Mouse (Mus musculus) left cerebral cortex, postnatal 25 days (tissue): ENCODE results near the gene Tmem270. TPM values are rescaled to one million over a fixed set of nuclear protein-coding genes. Genes with fewer than 3 reads are reported as not detected.

ENCODE experiments used
- total RNA-seq, 2 experiments: library from RNA; stranded (reverse); gene quantifications; 2 replicates each; pipeline ENCODE4 v1.2.3; 2021

Tmem270 gene
- total RNA-seq, 2 experiments from 2014 or later = not detected

Other genes starting within 250 kb of the Tmem270 start
- 10 to 100 TPM; 58.7 to 60.1 TPM for gene Limk1, start 218.1 kb downstream of the Tmem270 start, total RNA-seq
- gene Eln, start 159.4 kb downstream of the Tmem270 start, total RNA-seq = 10 to 100 TPM; 22.5 to 27.1 TPM
- not detected for gene Cldn13, start 8.8 kb upstream of the Tmem270 start, total RNA-seq
- gene Mettl27, start 25.6 kb upstream of the Tmem270 start, total RNA-seq = 1 to 10 TPM; 9.0 to 9.8 TPM
- gene Cldn4, start 40.2 kb upstream of the Tmem270 start, total RNA-seq = not detected
- gene Cldn3, start 79.5 kb upstream of the Tmem270 start, total RNA-seq = under 1 TPM; 0.39 to 0.62 TPM
- gene Abhd11, start 102.4 kb upstream of the Tmem270 start, total RNA-seq = 10 to 100 TPM; 35.5 to 41.4 TPM
- 100 to 1,000 TPM; 388 to 416 TPM for gene Stx1a, start 116.7 kb upstream of the Tmem270 start, total RNA-seq
- gene Dnajc30, start 157.5 kb upstream of the Tmem270 start, total RNA-seq = 10 to 100 TPM; 38.3 to 42.4 TPM
- 10 to 100 TPM; 49.7 to 51.0 TPM for gene Bud23, start 158.2 kb upstream of the Tmem270 start, total RNA-seq
- 10 to 100 TPM; 25.3 to 28.7 TPM for gene Vps37d, start 171.5 kb upstream of the Tmem270 start, total RNA-seq
- 1 to 10 TPM; 4.6 to 5.7 TPM for gene Mlxipl, start 183.2 kb upstream of the Tmem270 start, total RNA-seq
- gene Tbl2, start 242.9 kb upstream of the Tmem270 start, total RNA-seq = 10 to 100 TPM; 30.1 to 30.7 TPM